Mouse (Mus musculus): ENCODE data around the gene Adamtsl1.

GRCm38 (mm10) chr4:86045876-86046275 is 531.9 kb downstream of the Adamtsl1 start:
- TF ChIP-seq CTCF (IDR thresholded peaks at IDR 0.05; ENCODE audit: borderline replicate concordance, control insufficient read depth, extremely low read depth, insufficient read depth, low read length, poor library complexity) (no peak), POLR2A (IDR thresholded peaks at IDR 0.05; ENCODE audit: control insufficient read depth, extremely low read depth, insufficient read depth, low read length, poor library complexity) (no peak)

Measured in thymus, adult 2 months (tissue).